Mouse (Mus musculus): Measurements from ENCODE around the gene Ndufs2.
"Not testable (repeated sequence)": the region's sequence is repeated elsewhere in the genome, so short reads cannot be mapped to it uniquely, and the experiment has no call there.

Ndufs2 gene

GRCm38 (mm10) chr1:171256095-171256818 lies 5.1 kb upstream of the Ndufs2 start:
- DNase-seq (ENCODE audit: low read depth, low spot score): no peak

- no peak for DNase-seq (ENCODE audit: low read depth, low spot score)
These were observed 1.2 kb upstream of the Ndufs2 start for GRCm38 (mm10) chr1:171252415-171252814.

GRCm38 (mm10) chr1:171251594-171252324 lies 571 bp upstream of the Ndufs2 start:
- no peak for DNase-seq (ENCODE audit: low read depth, low spot score)

- no peak for DNase-seq (ENCODE audit: low read depth, low spot score)
These were observed 1.1 kb downstream of the Ndufs2 start, which contains the start of gene Adamts4 for GRCm38 (mm10) chr1:171249913-171250600. TSS of gene Adamts4 (plus strand) at chr1:171250421.

GRCm38 (mm10) chr1:171248386-171249226 lies 2.6 kb downstream of the Ndufs2 start:
- no peak for DNase-seq (ENCODE audit: low read depth, low spot score)

GRCm38 (mm10) chr1:171247916-171248315 lies 3.3 kb downstream of the Ndufs2 start:
- no peak for DNase-seq (ENCODE audit: low read depth, low spot score)

- no peak for DNase-seq (ENCODE audit: low read depth, low spot score)
These were observed 3.7 kb downstream of the Ndufs2 start for GRCm38 (mm10) chr1:171247453-171247841.

- peak; percentile 98 for DNase-seq (ENCODE audit: low read depth, low spot score)
These were observed 4.3 kb downstream of the Ndufs2 start for GRCm38 (mm10) chr1:171246709-171247452.

- DNase-seq (ENCODE audit: low read depth, low spot score): no peak
These were observed 5.8 kb downstream of the Ndufs2 start for GRCm38 (mm10) chr1:171245353-171245752.

GRCm38 (mm10) chr1:171241952-171242351 lies 9.2 kb downstream of the Ndufs2 start:
- DNase-seq (ENCODE audit: low read depth, low spot score): not testable (repeated sequence)

GRCm38 (mm10) chr1:171240911-171241310 lies 10.3 kb downstream of the Ndufs2 start:
- DNase-seq (ENCODE audit: low read depth, low spot score): no peak

GRCm38 (mm10) chr1:171239992-171240744 lies 11.0 kb downstream of the Ndufs2 start:
- DNase-seq (ENCODE audit: low read depth, low spot score): no peak

- peak; percentile 64 for DNase-seq (ENCODE audit: low read depth, low spot score)
These were observed 12.7 kb downstream of the Ndufs2 start for GRCm38 (mm10) chr1:171238463-171238862.

GRCm38 (mm10) chr1:171237438-171237837 lies 13.8 kb downstream of the Ndufs2 start:
- no peak for DNase-seq (ENCODE audit: low read depth, low spot score)

GRCm38 (mm10) chr1:171235791-171236190 lies 15.4 kb downstream of the Ndufs2 start:
- no peak for DNase-seq (ENCODE audit: low read depth, low spot score)

GRCm38 (mm10) chr1:171234538-171234937 lies 16.6 kb downstream of the Ndufs2 start:
- no peak for DNase-seq (ENCODE audit: low read depth, low spot score)

GRCm38 (mm10) chr1:171234126-171234525 lies 17.1 kb downstream of the Ndufs2 start, which contains the start of gene Fcer1g:
TSS of gene Fcer1g (minus strand) at chr1:171234365.
- no peak for DNase-seq (ENCODE audit: low read depth, low spot score)

- DNase-seq (ENCODE audit: low read depth, low spot score): no peak
These were observed 18.1 kb downstream of the Ndufs2 start for GRCm38 (mm10) chr1:171232800-171233730.

GRCm38 (mm10) chr1:171232348-171232747 lies 18.8 kb downstream of the Ndufs2 start:
- DNase-seq (ENCODE audit: low read depth, low spot score): no peak
